Mouse (Mus musculus): ENCODE data around the gene Serpina11.

Gene Serpina11

DNA sequence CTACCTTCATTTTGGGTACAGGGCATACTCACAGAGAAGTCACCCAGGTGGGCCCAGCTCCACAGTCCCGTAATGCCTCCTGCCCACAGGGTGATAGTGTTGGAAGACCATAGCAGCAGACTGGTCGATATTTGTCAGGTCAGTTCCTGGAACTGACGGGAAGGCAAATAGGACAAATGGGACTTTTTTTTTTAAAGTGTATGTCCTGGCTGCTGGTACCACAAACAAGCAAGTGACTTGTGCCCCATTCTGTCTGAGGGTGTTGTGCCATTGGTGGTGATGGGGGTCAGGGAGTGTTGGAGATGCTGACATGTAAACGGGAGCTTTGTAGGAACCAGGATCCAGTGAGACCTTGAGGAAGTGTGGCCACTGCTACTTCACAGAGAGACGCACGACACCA lies at the start of gene Serpina11:
Serpina11 (minus strand) TSS at position 101 of the 400 bp plus-strand sequence.
- in situ Hi-C loops (cut with MboI; ENCODE audit: low pct_unique_long_range_greater_than_20kb in 1 of 2, low sequenced_read_pairs in 2 of 2, unreplicated experiment in 1 of 2) = loop anchor here (10.0 kb wide), 2 partner anchors 425 to 435 kb away; no protein-coding TSS in a partner anchor

DNA sequence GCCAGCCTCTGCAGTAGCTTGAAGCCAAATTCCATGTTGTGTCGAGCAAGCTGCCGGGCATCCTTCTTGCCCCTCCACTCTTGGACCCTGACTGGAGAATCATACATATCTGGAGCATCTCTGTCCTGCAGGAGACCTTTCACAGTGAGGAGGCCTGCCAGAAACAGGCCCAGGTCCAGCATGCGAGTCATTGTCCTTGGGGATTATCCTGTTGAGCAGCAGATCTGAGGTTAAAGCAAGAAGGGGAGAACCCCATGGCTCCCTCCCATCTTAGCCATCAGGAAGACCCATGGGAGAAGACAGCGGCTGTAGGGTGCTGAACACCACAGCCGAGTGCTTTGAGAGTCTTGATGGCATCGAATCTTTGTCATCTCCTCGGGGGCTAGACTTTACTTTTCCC lies 48.4 kb upstream of the Serpina11 start:
- in situ Hi-C loops (cut with MboI; ENCODE audit: low pct_unique_long_range_greater_than_20kb in 1 of 2, low sequenced_read_pairs in 2 of 2, unreplicated experiment in 1 of 2) = no loop called here

DNA sequence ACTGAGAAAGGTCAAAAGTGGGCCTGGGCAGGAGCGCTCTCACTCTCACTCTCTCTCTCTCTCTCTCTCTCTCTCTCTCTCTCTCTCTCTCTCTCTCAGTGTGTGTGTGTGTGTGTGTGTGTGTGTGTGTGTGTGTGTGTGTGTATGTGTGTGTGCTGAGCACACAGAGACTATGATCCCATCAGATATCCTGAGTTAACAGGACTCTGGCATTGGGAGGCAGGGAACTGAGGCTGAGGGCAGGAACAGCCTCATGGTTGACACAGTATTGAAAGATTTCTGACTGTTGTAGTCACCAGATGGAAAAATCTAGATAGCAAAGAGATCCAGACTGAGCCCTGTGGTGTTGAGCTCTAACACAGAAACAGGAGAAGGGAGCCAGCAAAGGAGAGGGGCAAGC lies 44.0 kb upstream of the Serpina11 start:
- in situ Hi-C loops (cut with MboI; ENCODE audit: low pct_unique_long_range_greater_than_20kb in 1 of 2, low sequenced_read_pairs in 2 of 2, unreplicated experiment in 1 of 2) = no loop called here

DNA sequence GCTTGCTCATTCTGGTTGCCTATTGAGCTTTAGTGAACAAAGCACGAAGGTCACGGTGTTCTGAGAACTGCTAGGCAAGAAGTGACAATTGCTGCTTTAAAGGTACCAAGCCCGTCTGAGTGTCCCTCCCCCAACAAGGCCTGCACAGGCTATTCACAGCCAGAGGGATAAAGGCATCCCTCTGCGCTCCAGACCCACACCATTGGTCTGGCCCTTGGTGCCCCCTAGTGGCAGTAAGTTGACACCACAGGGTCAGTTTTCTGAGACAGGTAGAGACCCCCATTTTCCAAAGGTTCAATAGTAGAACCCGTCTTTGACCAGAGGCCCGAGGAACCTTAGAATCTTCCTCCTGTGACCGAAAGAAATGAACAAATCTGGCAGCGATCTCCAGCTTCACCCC lies 40.2 kb upstream of the Serpina11 start:
- in situ Hi-C loops (cut with MboI; ENCODE audit: low pct_unique_long_range_greater_than_20kb in 1 of 2, low sequenced_read_pairs in 2 of 2, unreplicated experiment in 1 of 2) = no loop called here

DNA sequence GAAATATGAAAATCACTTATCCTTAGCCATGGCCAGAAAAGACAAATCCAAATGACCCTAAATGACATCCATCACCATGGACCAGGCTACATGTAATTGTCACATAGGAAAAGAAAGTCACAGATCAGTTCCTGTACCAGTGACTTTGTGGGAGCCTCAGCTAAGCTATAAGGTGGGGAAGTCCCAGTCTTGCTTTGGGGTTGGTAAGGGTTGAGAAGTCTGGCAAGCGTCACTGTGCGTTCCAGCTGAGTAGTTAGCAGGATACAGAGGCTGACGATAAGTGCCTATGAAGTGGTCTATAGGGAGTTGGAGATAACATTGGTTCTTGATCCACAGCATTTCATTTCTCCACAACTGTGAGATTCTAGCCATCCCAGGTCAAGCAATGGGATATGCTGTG lies 25.5 kb upstream of the Serpina11 start:
- in situ Hi-C loops (cut with MboI; ENCODE audit: low pct_unique_long_range_greater_than_20kb in 1 of 2, low sequenced_read_pairs in 2 of 2, unreplicated experiment in 1 of 2) = no loop called here

DNA sequence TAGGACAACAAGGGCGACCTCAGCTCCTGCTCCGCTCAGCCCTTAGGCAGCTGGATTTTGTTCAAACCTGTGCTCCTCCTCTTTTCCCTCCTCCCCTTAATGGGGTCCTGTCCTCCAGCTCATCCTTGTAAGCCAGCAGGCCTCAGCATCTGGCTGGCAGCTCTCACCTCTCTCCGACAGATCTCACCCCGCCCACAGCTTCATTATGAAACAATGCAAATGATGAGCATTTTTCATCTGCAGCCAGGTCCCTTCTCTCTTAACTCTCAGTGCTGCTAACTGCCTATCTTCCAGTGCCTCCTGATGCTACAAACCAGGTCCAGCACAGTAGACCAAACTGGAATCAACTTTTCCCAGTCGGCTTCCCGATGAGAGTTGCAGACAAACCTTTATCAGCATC lies 23.9 kb upstream of the Serpina11 start, which contains the start of gene Serpina9:
Serpina9 (minus strand) TSS at position 136 of the 400 bp plus-strand sequence.
- in situ Hi-C loops (cut with MboI; ENCODE audit: low pct_unique_long_range_greater_than_20kb in 1 of 2, low sequenced_read_pairs in 2 of 2, unreplicated experiment in 1 of 2) = no loop called here

DNA sequence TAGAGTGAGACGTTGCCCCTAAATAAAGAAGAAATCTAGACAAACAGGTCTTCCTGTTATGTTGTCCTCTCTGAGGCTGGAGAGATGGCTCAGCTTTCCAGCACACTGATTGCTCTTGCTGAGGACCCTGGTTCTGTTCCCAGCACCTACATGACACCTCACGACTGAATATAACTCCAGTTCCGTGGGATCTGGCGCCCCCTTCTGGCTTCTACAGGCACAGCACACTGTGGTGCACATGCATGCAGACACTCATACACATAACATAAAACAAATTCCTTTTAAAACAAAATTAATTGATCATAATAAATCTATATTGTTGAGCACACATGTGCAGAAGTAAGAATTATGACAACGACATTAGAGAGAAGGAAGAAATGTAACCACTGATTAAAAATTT lies 14.9 kb upstream of the Serpina11 start:
- in situ Hi-C loops (cut with MboI; ENCODE audit: low pct_unique_long_range_greater_than_20kb in 1 of 2, low sequenced_read_pairs in 2 of 2, unreplicated experiment in 1 of 2) = no loop called here

DNA sequence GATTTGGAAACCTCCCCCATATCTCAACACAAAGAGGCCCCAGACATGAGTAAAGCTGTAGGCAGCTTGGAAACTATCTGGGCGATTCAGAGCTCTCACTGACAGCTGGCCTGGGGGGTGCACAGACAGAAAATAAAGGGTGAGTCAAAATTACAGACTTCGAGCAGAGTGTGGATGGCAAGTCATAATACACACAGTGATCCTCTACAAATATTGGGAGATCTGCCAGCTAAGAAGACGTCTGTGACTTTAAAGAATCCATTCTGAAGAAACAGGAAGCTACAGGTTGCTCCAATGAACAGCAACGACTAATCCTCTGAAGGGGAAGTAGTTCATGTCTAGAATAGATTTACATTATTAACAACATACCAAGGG lies 13.5 kb upstream of the Serpina11 start:
- in situ Hi-C loops (cut with MboI; ENCODE audit: low pct_unique_long_range_greater_than_20kb in 1 of 2, low sequenced_read_pairs in 2 of 2, unreplicated experiment in 1 of 2) = no loop called here

DNA sequence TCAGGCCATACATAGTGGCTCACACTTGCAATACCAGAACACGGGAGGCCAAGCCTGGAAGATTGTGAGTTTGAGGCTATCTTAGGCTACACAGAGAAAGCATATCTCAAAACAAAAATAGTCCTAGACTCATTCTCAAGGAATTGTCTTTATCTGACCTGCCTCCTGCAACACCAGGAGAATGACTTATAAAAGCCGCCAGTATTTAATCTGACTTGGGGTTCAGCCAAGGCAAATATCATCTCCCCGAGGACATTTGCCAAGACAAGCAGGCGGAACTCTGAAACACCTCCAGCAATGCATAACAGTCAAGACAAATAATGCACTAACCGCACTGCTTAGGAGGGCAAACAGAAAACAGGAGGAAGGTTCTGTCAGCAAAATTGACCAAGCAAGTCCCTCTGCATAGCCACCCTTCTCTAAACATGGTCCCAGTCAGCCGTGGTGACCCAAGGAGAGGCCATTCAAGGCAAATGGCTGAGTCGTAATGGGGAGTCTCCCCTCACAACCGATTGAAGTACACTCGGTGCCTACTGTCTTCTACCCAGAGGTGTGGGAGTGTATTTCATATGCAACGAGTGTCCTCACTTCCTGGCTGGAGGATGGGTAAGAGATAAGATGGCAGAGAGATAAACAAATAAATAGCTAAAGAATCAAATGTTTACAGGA lies 12.9 kb upstream of the Serpina11 start:
- in situ Hi-C loops (cut with MboI; ENCODE audit: low pct_unique_long_range_greater_than_20kb in 1 of 2, low sequenced_read_pairs in 2 of 2, unreplicated experiment in 1 of 2) = no loop called here

DNA sequence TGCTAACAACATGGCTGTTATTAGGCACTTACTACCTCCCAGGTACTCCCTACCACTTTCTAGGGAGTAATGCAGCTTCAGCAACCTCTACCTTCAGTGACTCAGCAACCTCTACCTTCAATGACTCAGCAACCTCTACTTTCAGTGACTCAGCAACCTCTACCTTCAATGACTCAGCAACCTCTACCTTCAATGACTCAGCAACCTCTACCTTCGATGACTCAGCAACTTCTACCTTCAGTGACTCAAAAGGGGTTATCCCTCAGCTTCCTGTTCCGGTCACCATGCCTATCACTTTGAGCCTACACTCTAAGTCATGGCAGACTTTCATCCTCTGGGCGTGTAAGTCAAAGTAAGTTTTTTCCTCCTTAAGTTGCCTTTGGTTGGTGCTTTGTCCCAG lies 10.8 kb upstream of the Serpina11 start:
- in situ Hi-C loops (cut with MboI; ENCODE audit: low pct_unique_long_range_greater_than_20kb in 1 of 2, low sequenced_read_pairs in 2 of 2, unreplicated experiment in 1 of 2) = no loop called here

DNA sequence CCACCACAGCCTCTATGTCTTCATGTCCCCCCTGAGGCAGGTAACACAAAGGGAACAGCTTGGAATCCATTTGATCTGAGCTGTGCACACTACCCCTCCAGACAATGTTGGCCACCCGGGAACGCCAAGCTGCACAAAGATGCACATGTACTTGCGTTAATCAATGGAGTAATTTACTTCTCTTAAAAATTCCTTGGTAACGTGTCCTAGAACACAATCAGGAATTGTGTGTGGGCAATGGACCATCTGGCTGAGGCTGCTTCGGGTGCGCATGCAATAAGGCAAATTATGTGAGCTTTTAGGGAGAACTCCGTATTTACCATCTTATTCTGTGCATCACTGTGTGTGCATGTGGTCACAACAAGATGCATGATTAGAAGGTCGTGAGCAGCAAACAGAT lies 9.9 kb upstream of the Serpina11 start:
- in situ Hi-C loops (cut with MboI; ENCODE audit: low pct_unique_long_range_greater_than_20kb in 1 of 2, low sequenced_read_pairs in 2 of 2, unreplicated experiment in 1 of 2) = loop anchor here (10.0 kb wide), 2 partner anchors 415 to 425 kb away; no protein-coding TSS in a partner anchor

DNA sequence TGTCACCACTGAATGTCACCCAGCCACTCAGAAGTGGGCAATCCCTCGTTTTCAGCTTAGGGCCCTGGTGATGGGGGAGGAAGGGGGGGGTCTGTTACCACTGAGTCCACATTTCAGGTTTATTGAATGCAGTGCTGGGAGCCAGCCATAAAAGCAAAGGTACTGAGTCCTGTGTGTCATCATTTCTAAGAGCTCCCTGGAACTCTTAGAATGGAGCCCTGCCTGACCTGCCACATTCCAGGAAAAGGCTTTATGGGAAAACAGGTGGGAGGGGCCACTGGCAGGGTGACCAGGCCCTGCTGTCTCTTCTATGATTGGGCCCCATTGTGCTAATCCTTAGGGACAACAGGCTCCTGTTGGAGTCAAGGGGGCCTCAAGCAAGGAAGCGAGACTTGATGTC lies 6.8 kb upstream of the Serpina11 start:
- in situ Hi-C loops (cut with MboI; ENCODE audit: low pct_unique_long_range_greater_than_20kb in 1 of 2, low sequenced_read_pairs in 2 of 2, unreplicated experiment in 1 of 2) = loop anchor here (10.0 kb wide), 2 partner anchors 418 to 428 kb away; no protein-coding TSS in a partner anchor

DNA sequence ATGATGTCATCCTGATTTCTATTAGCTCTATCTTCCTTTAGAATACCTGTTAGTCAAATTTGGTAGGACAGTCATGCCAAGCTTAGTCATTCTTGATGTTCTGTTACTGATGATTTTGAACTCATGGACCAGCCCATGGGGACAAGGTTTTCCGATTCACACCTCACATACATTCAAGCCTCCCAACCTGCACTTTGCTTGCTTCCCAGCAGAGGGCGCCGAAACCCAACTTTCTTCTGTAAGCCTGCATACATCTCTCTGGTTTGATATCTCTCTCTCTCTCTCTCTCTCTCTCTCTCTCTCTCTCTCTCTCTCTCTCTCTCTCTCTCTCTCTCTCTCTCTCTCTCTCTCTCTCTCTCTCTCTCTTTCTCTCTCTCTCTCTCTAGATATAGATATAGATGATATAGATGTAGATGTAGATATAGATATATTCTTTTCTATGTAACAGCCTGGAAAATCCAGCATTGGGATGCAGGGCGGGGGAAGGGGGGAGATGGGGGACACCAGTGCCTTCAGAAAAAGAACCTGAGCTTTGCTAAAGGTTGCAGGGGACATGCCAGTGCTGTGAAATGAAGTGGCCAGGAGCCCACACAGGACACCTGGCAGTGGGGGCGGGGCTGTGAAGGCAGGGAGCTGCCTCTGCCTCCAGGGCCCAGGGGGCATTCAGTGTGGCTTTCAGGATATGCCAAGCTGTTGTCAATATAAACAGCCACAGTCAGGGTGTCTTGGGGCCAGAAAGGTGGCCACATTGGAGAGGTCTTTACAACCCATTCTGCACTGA lies 5.7 kb upstream of the Serpina11 start:
- in situ Hi-C loops (cut with MboI; ENCODE audit: low pct_unique_long_range_greater_than_20kb in 1 of 2, low sequenced_read_pairs in 2 of 2, unreplicated experiment in 1 of 2) = loop anchor here (10.0 kb wide), 2 partner anchors 419 to 429 kb away; no protein-coding TSS in a partner anchor

DNA sequence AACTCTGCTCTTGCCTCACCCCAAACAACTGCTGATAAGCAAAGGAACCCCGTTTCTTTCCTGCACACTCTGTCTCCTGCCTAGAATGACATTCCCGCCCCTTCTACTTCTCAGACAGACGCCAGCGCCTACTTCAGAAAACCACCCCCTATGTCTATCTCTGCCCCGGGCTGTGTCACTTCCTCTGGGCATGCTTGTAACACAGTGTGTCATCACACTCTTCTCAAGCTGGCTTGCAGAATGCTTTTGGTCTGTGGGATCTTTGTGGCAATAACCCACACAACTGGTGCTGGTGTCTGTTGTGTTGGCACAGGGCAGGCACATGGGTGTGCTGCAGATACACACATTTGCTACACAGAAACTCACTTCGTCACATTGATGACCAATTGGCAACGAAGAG lies 3.2 kb upstream of the Serpina11 start:
- in situ Hi-C loops (cut with MboI; ENCODE audit: low pct_unique_long_range_greater_than_20kb in 1 of 2, low sequenced_read_pairs in 2 of 2, unreplicated experiment in 1 of 2) = loop anchor here (10.0 kb wide), 2 partner anchors 422 to 432 kb away; no protein-coding TSS in a partner anchor

DNA sequence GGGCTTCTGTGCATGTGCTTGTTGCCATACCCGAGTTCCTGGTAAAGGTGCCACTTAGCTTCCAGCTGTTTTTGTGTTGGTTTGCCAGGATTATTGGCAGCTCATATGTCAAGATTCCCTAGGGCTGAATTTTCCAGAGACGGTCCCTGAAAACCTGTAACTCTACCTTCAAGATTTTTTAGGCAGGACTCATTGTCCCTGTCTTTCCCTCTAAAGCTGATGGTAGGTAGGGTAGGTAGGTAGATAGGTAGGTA lies 316 bp downstream of the Serpina11 start:
- in situ Hi-C loops (cut with MboI; ENCODE audit: low pct_unique_long_range_greater_than_20kb in 1 of 2, low sequenced_read_pairs in 2 of 2, unreplicated experiment in 1 of 2) = no loop called here

DNA sequence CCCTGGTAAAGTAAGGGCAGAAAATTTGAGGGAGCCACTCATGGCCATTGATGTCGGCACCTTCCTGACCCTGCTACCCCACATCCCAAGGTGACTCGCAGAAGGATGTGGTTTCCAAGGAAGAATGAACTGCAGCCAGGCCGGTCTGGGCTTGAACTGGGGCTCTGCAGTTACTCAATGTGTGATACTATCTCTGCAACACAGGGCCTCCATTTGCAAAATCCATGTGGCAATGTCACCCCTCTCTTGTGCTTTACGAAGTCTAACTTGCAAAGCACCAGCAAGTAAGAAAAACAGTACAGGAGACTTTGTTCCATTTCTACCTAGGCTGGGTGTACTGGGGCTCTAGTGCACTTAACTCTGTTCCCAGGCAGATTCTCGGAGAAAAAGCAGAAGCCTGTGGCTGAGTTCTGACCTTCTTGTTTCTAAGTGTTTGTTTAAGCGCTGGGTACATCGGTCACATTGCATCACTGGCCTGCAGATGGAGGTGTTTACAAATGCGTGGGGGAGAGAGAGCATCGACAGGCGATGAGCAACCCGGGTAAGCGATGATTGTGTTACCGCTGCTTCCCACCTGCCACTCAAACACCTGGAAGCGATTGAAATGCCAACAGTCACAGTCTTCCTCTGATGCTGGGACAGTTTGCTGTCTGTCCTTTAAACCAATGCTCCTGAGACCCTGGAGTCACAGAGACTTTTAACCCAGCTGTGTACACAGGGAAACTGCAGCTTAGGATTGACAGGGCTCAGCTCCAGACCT lies 823 bp downstream of the Serpina11 start:
- in situ Hi-C loops (cut with MboI; ENCODE audit: low pct_unique_long_range_greater_than_20kb in 1 of 2, low sequenced_read_pairs in 2 of 2, unreplicated experiment in 1 of 2) = no loop called here

DNA sequence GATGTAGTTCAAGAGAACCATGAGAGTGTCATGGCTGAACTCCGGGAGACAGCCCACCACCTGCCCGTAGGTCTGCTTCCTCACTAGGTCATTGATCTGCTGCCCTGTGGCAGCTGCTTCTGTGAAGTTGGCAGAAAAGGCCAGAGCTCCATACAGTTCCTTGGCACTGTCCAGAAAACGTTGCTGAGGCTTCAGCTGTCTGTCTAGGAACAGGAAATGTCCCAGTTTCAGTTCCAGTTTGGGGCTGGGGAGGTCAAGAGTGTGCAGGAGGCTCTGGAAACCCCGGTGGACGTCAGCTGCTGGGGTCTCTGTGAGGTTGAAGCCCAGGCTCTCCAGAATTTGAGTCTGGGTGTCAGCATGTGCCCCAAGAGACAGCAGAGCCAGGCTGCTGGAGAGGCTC lies 3.9 kb downstream of the Serpina11 start:
- in situ Hi-C loops (cut with MboI; ENCODE audit: low pct_unique_long_range_greater_than_20kb in 1 of 2, low sequenced_read_pairs in 2 of 2, unreplicated experiment in 1 of 2) = no loop called here

DNA sequence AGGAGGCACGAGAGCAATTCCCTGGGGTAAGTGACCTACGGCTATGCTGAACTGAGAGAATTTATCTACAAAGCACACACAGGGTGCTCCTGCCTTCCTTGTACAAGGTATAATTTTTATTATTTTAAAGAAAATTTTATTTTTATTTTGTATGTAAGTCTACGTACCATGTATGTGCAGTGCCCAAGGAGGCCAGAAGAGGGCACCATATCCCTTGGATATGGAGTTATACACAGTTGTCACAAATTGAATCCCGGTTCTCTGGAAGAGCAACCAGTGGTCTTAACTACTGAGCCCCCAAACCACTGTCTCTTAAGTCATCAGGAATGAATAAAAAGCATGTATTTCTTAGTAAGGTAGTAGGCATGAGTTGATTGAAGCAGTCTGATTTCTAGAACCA lies 4.8 kb downstream of the Serpina11 start:
- in situ Hi-C loops (cut with MboI; ENCODE audit: low pct_unique_long_range_greater_than_20kb in 1 of 2, low sequenced_read_pairs in 2 of 2, unreplicated experiment in 1 of 2) = no loop called here

DNA sequence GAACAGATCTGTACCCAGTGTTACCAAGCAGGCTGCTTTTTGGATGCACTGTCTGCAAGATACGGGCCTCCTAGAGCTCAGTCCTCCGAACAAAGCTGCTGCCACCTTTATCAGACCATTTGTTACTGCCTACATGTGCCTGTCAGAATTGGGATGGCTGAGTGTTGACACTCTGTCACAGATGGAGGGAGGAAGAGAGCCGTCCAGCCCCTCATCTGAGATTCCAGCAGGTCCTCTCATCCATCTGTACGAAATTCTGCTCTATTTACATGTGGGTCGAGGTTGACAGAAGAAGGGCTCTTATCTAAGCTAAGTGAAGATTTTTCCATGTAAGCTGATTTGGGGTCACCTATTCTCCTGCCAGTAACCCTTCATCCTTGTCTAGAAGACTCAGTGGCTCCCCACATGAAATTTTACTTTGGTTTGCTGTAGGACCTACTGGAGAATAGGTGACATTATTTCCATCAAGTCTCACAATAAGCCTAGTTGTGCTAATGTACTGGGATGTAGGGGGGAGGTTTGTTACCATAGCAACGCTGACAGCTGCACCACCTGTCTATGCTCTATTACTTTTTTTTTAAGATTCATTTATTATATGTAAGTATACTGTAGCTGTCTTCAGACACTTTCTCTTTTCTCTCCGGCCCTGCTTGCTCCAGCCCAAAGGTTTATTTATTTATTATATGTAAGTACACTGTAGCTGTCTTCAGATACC lies 8.0 kb downstream of the Serpina11 start:
- in situ Hi-C loops (cut with MboI; ENCODE audit: low pct_unique_long_range_greater_than_20kb in 1 of 2, low sequenced_read_pairs in 2 of 2, unreplicated experiment in 1 of 2) = no loop called here

All from mouse embryonic stem cell (cell line).